8 mouse cellular contexts compared by ENCODE assay signal in the genomic region with DNA sequence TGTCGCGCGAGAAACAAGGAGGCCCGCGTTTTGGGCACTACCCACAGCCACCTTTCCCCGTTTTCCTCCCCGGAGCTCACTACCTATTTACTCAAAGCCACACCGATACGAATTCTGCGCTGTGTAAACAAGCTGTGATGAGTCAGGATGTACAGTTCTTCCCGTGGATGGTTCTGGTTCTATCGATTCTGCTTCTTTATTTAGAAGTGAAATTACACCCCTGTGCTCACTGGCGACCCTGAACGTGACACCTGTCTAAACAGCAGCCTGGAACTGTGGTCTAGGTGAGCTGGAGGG. TPM values are rescaled to one million over a fixed set of nuclear protein-coding genes. Genes with fewer than 3 reads are reported as not detected.
A peak's percentile ranks its signal among the peaks of the same experiment; 100 is the strongest.
DNase-seq lines count a peak whose midpoint lies in the region; ATAC-seq lines count a peak whose summit lies in the region.

No protein-coding gene starts in this region.

- H3K4me3 ChIP-seq in kidney, embryonic 15.5 days (replicated peaks), result peak overlapping the region; percentile 68
- H3K4me3 ChIP-seq in heart, embryonic 16.5 days (ENCODE audit: low read length), result peak overlapping the region; percentile 63
- peak overlapping the region; percentile 72 for H3K4me3 ChIP-seq in midbrain, embryonic 11.5 days (ENCODE audit: low read depth, low read length)

- DNase-seq in kidney, adult 8-10 months, result no peak
- DNase-seq in adipocyte (ENCODE audit: low spot score), result peak; percentile 7
- DNase-seq in midbrain, embryonic 11.5 days (ENCODE audit: low spot score, missing footprints), result no peak
- DNase-seq in gastrocnemius, postnatal 25 days, result no peak
- DNase-seq in cerebellum, postnatal 4 days (ENCODE audit: low spot score in 2 of 2), result no peak
- no peak for DNase-seq in adrenal gland, postnatal 4 days (ENCODE audit: low spot score in 2 of 2)

- H3K9me3 ChIP-seq in kidney, embryonic 15.5 days (replicated peaks), result no peaks in the 10 kb centered on the region
- no peaks in the 10 kb centered on the region; the same call in 1 of the 2 replicates for H3K9me3 ChIP-seq in heart, embryonic 16.5 days (replicated peaks; ENCODE audit: control insufficient read depth, low read length)
- no peaks in the 10 kb centered on the region for H3K9me3 ChIP-seq in midbrain, embryonic 11.5 days (ENCODE audit: control insufficient read depth, low read length)

- H3K27me3 ChIP-seq in kidney, embryonic 15.5 days, result 0 out of 2 replicates have a peak, but pooled peaks cover 5% of the 10 kb centered on the region
- H3K27me3 ChIP-seq in heart, embryonic 16.5 days (ENCODE audit: control insufficient read depth, insufficient read depth, low read length), result peaks cover 4% of the 10 kb centered on the region; the same call in 1 of the 2 replicates
- H3K27me3 ChIP-seq in midbrain, embryonic 11.5 days (ENCODE audit: control insufficient read depth, insufficient read depth, low read length), result peaks cover 2% of the 10 kb centered on the region; the same call in 1 of the 2 replicates

- peak overlapping the region; percentile 83 for H3K27ac ChIP-seq in kidney, embryonic 15.5 days
- H3K27ac ChIP-seq in heart, embryonic 16.5 days (ENCODE audit: low read length), result 0 out of 2 replicates have a peak overlapping the region, but pooled peaks have one; percentile 46
- H3K27ac ChIP-seq in midbrain, embryonic 11.5 days (ENCODE audit: low read depth, low read length), result peak overlapping the region; percentile 57; the same call in 1 of the 2 replicates

- H3K4me1 ChIP-seq in kidney, embryonic 15.5 days, result peaks cover 9% of the 10 kb centered on the region; the same call in 1 of the 2 replicates
- H3K4me1 ChIP-seq in heart, embryonic 16.5 days (ENCODE audit: control insufficient read depth, insufficient read depth, low read length), result no peaks in the 10 kb centered on the region; the same call in 1 of the 2 replicates
- peaks cover 5% of the 10 kb centered on the region for H3K4me1 ChIP-seq in midbrain, embryonic 11.5 days (ENCODE audit: control insufficient read depth, insufficient read depth, low read length)

- WGBS in kidney, embryonic 15.5 days, result under 1% methylated on average over 14 of the region's 14 CpGs
- under 1% methylated on average over 14 of the region's 14 CpGs for WGBS in heart, embryonic 16.5 days
- WGBS in midbrain, embryonic 11.5 days, result 1% methylated on average over 14 of the region's 14 CpGs

- H3K36me3 ChIP-seq in kidney, embryonic 15.5 days, result no peaks in the 10 kb centered on the region
- no peaks in the 10 kb centered on the region for H3K36me3 ChIP-seq in heart, embryonic 16.5 days (ENCODE audit: control insufficient read depth, insufficient read depth)
- H3K36me3 ChIP-seq in midbrain, embryonic 11.5 days (ENCODE audit: control insufficient read depth, insufficient read depth, low read length), result no peaks in the 10 kb centered on the region

- H3K9ac ChIP-seq in kidney, embryonic 15.5 days, result peak overlapping the region; percentile 80
- H3K9ac ChIP-seq in heart, embryonic 16.5 days (ENCODE audit: low read length), result peak overlapping the region; percentile 81
- H3K9ac ChIP-seq in midbrain, embryonic 11.5 days (ENCODE audit: low read length), result peak overlapping the region; percentile 89

- H3K4me2 ChIP-seq in kidney, embryonic 15.5 days, result peak overlapping the region; percentile 81
- peak overlapping the region; percentile 86 for H3K4me2 ChIP-seq in heart, embryonic 16.5 days (ENCODE audit: low read depth, low read length)
- peak overlapping the region; percentile 92 for H3K4me2 ChIP-seq in midbrain, embryonic 11.5 days

- peak; percentile 3; the same call in 1 of the 2 replicates for ATAC-seq in kidney, embryonic 15.5 days (replicated peaks; ENCODE audit: low FRiP score)
- no peak for ATAC-seq in heart, embryonic 16.5 days (replicated peaks; ENCODE audit: extremely low read depth, insufficient read depth, low FRiP score)
- no peak for ATAC-seq in midbrain, embryonic 11.5 days (ENCODE audit: low FRiP score)

RNA-seq across cellular contexts. Expression of a gene that starts 0.7 kb away (rescaled TPM):
- polyA plus RNA-seq in kidney, embryonic 15.5 days (2015; fragmentation: Nextera tagmentation; extraction: Ambion mirVana), result 31.1 and 35.1 TPM in 2 replicates
- polyA plus RNA-seq in heart, embryonic 16.5 days (2015; fragmentation: Nextera tagmentation; extraction: Ambion mirVana), result 18.7 and 20.8 TPM in 2 replicates
- polyA plus RNA-seq in midbrain, embryonic 11.5 days (2014; fragmentation: Nextera tagmentation; extraction: Ambion mirVana), result 12.1 and 14.8 TPM in 2 replicates
- 1 to 10 TPM; 4.9 to 7.3 TPM for total RNA-seq in gastrocnemius, postnatal 25 days (2021)
- 10 to 100 TPM; 24.6 to 26.4 TPM for total RNA-seq in adrenal gland, postnatal 4 days (2021)

RNA-seq across cellular contexts. Expression of a gene that starts 15.1 kb away (rescaled TPM):
- 22.1 and 26.5 TPM in 2 replicates for polyA plus RNA-seq in kidney, embryonic 15.5 days (2015; fragmentation: Nextera tagmentation; extraction: Ambion mirVana)
- polyA plus RNA-seq in heart, embryonic 16.5 days (2015; fragmentation: Nextera tagmentation; extraction: Ambion mirVana), result 5.8 TPM in 2 replicates
- polyA plus RNA-seq in midbrain, embryonic 11.5 days (2014; fragmentation: Nextera tagmentation; extraction: Ambion mirVana), result 63.2 and 70.7 TPM in 2 replicates
- 1 to 10 TPM; 4.9 to 8.9 TPM for total RNA-seq in gastrocnemius, postnatal 25 days (2021)
- total RNA-seq in adrenal gland, postnatal 4 days (2021), result 10 to 100 TPM; 31.8 to 34.9 TPM

RNA-seq across cellular contexts. Expression of a gene that starts 57.6 kb away (rescaled TPM):
- 0.69 and 3.2 TPM in 2 replicates for polyA plus RNA-seq in kidney, embryonic 15.5 days (2015; fragmentation: Nextera tagmentation; extraction: Ambion mirVana)
- 0.07 and 0.41 TPM in 2 replicates for polyA plus RNA-seq in heart, embryonic 16.5 days (2015; fragmentation: Nextera tagmentation; extraction: Ambion mirVana)
- polyA plus RNA-seq in midbrain, embryonic 11.5 days (2014; fragmentation: Nextera tagmentation; extraction: Ambion mirVana), result 63.1 and 73.8 TPM in 2 replicates
- total RNA-seq in gastrocnemius, postnatal 25 days (2021), result 1 to 10 TPM; 2.2 to 2.3 TPM
- 10 to 100 TPM; 44.2 to 45.6 TPM for total RNA-seq in adrenal gland, postnatal 4 days (2021)

Comparison
In these comparisons a context has a peak if more than half of its experiments do, and no peak if none do; other contexts are left out.
1. RNA of a gene that starts 57.6 kb away (polyA plus RNA-seq): 63.1 to 73.8 TPM in midbrain, embryonic 11.5 days; 0.69 to 3.2 TPM in kidney, embryonic 15.5 days and 0.07 to 0.41 TPM in heart, embryonic 16.5 days; every median in the first group is over 10 times any median in the second.
2. Peak in every context shown above with its lines, with median percentiles within 50 percentile points of each other: H3K27ac ChIP-seq, H3K4me2 ChIP-seq, H3K4me3 ChIP-seq and H3K9ac ChIP-seq.